Comparison of ENCODE assay signal across 9 mouse cellular contexts in the genomic region with DNA sequence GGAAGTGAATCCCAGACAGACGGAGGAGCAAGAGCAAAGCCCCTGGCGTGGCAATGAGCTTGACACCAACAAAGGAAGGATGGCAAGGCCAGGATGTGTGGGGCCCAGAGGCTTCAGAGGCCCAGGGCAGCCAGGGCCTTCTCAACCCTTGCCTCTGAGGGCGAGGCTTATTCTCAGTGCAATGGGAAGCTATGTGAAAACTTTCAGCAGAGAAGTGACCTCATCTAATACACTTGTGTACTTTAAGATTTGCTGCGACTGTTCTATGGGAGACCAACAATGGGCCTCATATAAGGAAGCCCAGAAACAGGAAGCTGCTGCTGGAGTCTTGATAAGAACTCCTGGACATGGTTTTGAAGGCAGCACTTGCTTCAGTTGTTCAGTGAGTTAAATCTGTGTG. TPM values are rescaled to one million over a fixed set of nuclear protein-coding genes. Genes with fewer than 3 reads are reported as not detected.
A peak's percentile ranks its signal among the peaks of the same experiment; 100 is the strongest.
DNase-seq lines count a peak whose midpoint lies in the region; ATAC-seq and TF ChIP-seq lines count a peak whose summit lies in the region.
"Had no signal": no experiment of that assay in that cellular context is flagged by ENCODE, and none has a peak within 500 bp of the region (broad histone marks: within the 10 kb centered on the region; RNA-seq: fewer than 3 reads in every experiment).

No protein-coding gene starts in this region.

- no peaks in the 10 kb centered on the region for H3K27me3 ChIP-seq in spleen, adult 2 months (ENCODE audit: control insufficient read depth, insufficient read depth, low read length)
- no peaks in the 10 kb centered on the region for H3K27me3 ChIP-seq in lung, embryonic 15.5 days

- H3K4me1 ChIP-seq in spleen, adult 2 months (ENCODE audit: control insufficient read depth, insufficient read depth, insufficient read length), result peaks cover 7% of the 10 kb centered on the region; the same call in 1 of the 2 replicates
- H3K4me1 ChIP-seq in lung, embryonic 15.5 days, result no peaks in the 10 kb centered on the region

- no peak overlapping the region for H3K4me2 ChIP-seq in lung, embryonic 15.5 days

- no peak overlapping the region for H3K4me3 ChIP-seq in spleen, adult 2 months (ENCODE audit: extremely low read depth, insufficient read depth, insufficient read length)
- no peak overlapping the region for H3K4me3 ChIP-seq in lung, embryonic 15.5 days

- intact Hi-C loops in heart, postnatal 10 days (cut with DNase I), result no loop called here

- H3K36me3 ChIP-seq in spleen, adult 2 months (ENCODE audit: control insufficient read depth, insufficient read depth, low read length), result peaks cover 1% of the 10 kb centered on the region
- no peaks in the 10 kb centered on the region for H3K36me3 ChIP-seq in lung, embryonic 15.5 days

- TF ChIP-seq CTCF in spleen, adult 2 months (IDR thresholded peaks at IDR 0.05; ENCODE audit: extremely low read depth, insufficient read depth, insufficient read length, insufficient replicate concordance), result no peak

- no peaks in the 10 kb centered on the region for H3K9me3 ChIP-seq in lung, embryonic 15.5 days

- no peak overlapping the region for H3K9ac ChIP-seq in lung, embryonic 15.5 days

- TF ChIP-seq POLR2A in spleen, adult 2 months (IDR thresholded peaks at IDR 0.05; ENCODE audit: low read depth, low read length), result no peak

- peak; percentile 70 for ATAC-seq in lung, embryonic 15.5 days (ENCODE audit: borderline replicate concordance, extremely low read depth, low FRiP score, low TSS enrichment)

- DNase-seq in spleen, adult 2 months (ENCODE audit: low read depth in 1 of 2, low spot score in 2 of 2), result no peak
- no peak for DNase-seq in spleen, adult 12 weeks (ENCODE audit: low spot score)
- peak; percentile 27 to 41 for DNase-seq in heart, postnatal 10 days
- peak; percentile 8 for DNase-seq in yolk sac, embryonic 10.5 days (ENCODE audit: low spot score)
- DNase-seq in ovary, adult 18-20 months (ENCODE audit: low spot score), result no peak
- no peak for DNase-seq in Muller cell, postnatal 12 days (ENCODE audit: inconsistent ontology term)
- DNase-seq: cerebellum, adult 11 months; kidney, postnatal 25 days had no signal

- H3K27ac ChIP-seq in spleen, adult 2 months (ENCODE audit: insufficient read depth, low read length), result 0 out of 2 replicates have a peak overlapping the region, but pooled peaks have one; percentile 8
- H3K27ac ChIP-seq in lung, embryonic 15.5 days, result peak overlapping the region; percentile 68

- 47% methylated on average over 4 of the region's 4 CpGs for WGBS in spleen, adult 2 months
- WGBS in lung, embryonic 15.5 days, result 34% methylated on average over 4 of the region's 4 CpGs

RNA-seq across cellular contexts. Expression of gene Mtf1, which starts 29.8 kb away (rescaled TPM):
- polyA plus RNA-seq in spleen, adult 2 months (2012; rRNA removed), result 5.5 and 5.9 TPM in 2 replicates
- 10 to 100 TPM; 17.4 to 17.6 TPM for total RNA-seq in heart, postnatal 10 days (2021)
- 12.8 and 13.2 TPM in 2 replicates for polyA plus RNA-seq in lung, embryonic 15.5 days (2015; fragmentation: Nextera tagmentation; extraction: Ambion mirVana)

RNA-seq across cellular contexts. Expression of gene Inpp5b, which starts 30.5 kb away (rescaled TPM):
- 31.3 and 33.4 TPM in 2 replicates for polyA plus RNA-seq in spleen, adult 2 months (2012; rRNA removed)
- 10 to 100 TPM; 10.1 to 14.9 TPM for total RNA-seq in heart, postnatal 10 days (2021)
- 28.2 and 35.5 TPM in 2 replicates for polyA plus RNA-seq in lung, embryonic 15.5 days (2015; fragmentation: Nextera tagmentation; extraction: Ambion mirVana)

RNA-seq across cellular contexts. Expression of gene Sf3a3, which starts 57.5 kb away (rescaled TPM):
- 8.6 and 8.8 TPM in 2 replicates for polyA plus RNA-seq in spleen, adult 2 months (2012; rRNA removed)
- 10 to 100 TPM; 26.2 to 32.5 TPM for total RNA-seq in heart, postnatal 10 days (2021)
- 148 and 151 TPM in 2 replicates for polyA plus RNA-seq in lung, embryonic 15.5 days (2015; fragmentation: Nextera tagmentation; extraction: Ambion mirVana)

Comparison
In these comparisons a context has a peak if more than half of its experiments do, and no peak if none do; other contexts are left out.
1. DNase-seq: peak in heart, postnatal 10 days (2 of 2) and yolk sac, embryonic 10.5 days (single experiment); none in spleen, adult 2 months (0 of 2), spleen, adult 12 weeks (single experiment), ovary, adult 18-20 months (single experiment) and Muller cell, postnatal 12 days (single experiment).
2. RNA of gene Sf3a3, which starts 57.5 kb away (polyA plus RNA-seq): 148 to 151 TPM in lung, embryonic 15.5 days; 8.6 to 8.8 TPM in spleen, adult 2 months; every median in the first group is over 10 times any median in the second.